Mouse (Mus musculus) lung, postnatal 36 days (tissue): ENCODE data around the gene Atp6v1f.
A peak's percentile ranks its signal among the peaks of the same experiment; 100 is the strongest.

Source experiments
- DNase-seq: peaks from one replicate; pipeline ENCODE4 v3.0.0; 2022; ENCODE audit warnings: mixed read lengths

The Atp6v1f gene

DNA sequence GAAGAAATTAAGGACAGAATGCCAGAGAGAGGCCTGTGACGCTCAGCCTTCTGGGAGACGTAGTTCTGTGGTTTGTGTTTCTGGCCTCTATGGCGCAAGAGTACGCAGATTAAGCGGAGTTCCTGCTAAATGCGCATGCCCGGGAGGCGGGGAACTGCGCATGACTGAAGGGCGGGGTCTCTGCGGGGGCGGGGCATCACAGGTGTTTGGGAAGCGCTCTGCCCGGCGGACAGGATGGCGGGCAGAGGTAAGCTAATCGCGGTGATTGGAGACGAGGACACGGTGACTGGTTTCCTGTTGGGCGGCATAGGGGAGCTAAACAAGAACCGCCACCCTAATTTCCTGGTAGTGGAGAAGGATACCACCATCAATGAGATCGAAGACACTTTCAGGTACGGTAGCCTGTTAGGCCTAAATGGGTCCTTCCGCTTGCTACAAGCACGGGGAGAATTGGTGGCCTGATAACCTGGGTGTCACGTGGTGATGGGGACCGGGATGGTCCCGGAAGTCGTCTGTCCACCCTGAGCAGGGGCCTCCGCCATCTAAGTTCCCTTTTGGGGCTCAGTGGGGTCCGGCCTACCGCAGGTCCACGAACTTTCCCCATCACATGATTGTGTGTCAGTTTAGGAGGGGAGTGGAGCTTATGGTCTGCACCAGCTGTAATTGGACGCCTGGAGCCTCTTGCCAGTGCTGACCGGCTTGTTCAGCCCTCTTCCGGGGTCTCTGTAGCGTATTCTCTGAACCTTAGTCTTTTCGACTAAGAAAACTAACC is at the start of gene Atp6v1f:
TSS of gene Atp6v1f (plus strand) at position 136 of the 772 bp plus-strand sequence.
- peak; percentile 96 for DNase-seq

DNA sequence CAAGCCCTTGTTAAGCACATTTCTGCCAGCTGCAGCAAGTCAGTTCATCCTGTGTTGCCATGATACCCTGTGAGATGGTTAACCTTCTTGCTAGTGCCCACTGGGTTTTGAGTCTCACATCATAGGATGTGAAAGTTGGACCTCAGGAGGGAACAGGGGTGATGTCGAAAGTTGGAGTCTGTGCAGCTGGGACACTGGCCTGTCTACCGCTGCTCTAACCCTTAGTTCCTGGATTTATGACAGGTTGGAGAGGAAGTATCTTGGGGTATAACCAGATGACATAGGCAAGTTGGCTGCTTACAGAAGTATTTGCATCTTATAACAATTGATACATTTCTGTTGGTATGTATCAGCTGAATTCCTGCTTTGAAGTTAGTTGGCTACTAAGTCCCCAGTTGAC is 46.9 kb upstream of the Atp6v1f start:
- no peak for DNase-seq

DNA sequence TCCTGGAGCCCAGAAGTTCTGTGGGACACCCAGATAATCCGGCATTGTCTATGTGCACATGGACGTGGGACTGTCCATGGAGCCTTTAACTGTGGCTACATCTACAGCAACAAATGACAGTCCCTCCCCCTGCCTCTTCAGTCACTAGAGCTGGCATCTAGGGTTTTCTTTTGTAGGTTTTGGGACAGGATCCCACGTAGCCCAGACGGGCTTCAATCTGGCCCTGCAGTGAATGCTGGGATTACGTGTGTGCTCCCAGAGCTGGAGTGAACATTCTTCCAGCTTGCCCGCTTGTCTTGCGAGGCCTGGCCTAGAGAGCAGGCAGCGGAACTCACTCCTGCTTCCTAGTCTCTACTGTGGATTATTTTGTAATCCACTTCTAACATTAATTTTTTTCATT is 42.4 kb upstream of the Atp6v1f start:
- no peak for DNase-seq

DNA sequence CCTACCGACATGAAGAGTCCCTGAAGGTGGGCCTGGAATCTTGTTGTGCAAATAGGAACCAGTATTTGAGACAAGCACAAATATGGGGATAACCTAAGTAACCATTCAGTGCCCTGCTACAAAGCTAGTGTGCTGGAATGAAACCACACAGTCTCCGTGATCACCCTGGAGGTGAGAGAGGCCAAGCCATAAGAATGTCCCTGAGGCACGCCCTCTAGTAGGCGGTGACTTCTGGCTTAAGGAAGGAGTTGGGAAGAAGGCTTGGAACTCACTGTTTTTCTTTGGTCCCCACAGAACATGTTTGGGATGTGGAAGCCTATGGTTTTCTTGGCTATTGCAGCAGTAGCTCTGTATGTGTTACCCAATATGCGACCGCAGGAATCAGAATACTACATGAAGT is 41.2 kb upstream of the Atp6v1f start:
- DNase-seq, result no peak

DNA sequence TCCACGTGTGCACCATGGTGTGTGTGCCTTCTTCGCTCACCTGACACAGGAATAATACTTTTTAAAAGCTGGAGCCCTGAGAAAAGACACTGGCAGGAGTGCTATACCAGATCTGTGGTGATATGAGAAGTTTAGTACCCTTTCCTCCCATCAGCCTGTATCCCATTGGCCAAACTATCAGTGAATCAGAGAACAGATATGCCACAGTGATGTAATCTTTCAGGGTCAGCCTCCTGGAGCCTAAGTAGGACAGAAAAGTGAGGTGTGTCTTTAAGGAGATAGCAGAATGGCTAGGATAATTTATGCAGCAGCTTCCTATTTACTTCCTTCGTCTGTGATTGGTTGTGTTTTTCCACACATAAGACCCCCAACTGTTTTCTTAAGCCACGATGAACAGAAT is 39.3 kb upstream of the Atp6v1f start:
- no peak for DNase-seq

DNA sequence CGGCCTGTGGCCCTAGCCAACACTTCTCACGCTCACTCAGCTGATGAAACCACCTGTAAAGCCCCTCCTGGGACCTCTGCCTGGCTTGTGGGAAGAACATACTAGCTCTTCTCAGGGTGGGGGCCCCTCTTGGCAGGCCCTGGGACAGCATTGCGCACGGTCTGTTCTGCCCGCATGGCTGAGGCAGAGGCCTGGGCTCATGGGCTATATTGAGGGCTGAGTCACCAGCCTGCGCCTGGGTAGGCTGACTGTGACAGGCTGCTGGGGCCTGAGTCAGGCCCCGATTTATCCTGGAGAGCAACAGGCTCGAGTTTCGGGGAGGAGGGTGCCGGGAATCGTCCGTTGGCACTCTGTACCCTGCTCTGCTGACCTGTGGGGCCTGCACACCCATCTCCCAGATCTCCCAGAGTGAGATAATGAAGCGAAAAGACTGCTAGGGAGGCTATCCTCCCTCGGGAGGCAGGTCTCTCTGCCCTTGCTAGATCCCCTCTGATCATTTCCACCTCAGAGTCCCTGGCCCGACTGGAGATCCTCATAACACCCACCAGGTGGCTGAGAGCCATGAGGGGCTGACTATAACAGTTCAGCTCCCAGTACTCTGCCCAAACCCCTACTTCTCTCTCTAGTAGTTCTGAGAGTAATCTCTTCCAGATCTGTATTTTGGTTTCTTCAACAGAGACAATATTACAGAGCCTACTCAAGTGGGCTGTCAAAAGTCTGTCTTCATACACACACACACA is 36.7 kb upstream of the Atp6v1f start:
- no peak for DNase-seq

DNA sequence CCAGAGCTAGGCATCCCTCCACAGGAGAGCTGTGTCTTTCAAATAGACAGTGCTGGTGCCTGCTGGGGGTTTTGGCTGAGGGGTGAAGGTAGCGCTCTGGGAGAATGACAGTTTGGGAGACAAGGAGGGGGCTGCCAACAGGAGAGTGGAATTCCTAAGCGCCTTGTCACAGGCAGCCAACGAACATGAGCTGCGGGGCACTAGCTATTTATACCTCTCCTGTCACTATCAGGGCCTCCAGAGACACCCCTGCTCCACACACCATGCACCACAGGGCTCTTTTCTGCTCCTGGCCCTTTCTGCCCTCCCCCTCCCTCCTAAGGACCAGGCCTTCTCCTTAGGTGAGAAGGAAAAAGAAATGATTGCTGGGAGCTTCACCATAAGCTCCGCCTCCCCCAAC is 36.0 kb upstream of the Atp6v1f start:
- no peak for DNase-seq

DNA sequence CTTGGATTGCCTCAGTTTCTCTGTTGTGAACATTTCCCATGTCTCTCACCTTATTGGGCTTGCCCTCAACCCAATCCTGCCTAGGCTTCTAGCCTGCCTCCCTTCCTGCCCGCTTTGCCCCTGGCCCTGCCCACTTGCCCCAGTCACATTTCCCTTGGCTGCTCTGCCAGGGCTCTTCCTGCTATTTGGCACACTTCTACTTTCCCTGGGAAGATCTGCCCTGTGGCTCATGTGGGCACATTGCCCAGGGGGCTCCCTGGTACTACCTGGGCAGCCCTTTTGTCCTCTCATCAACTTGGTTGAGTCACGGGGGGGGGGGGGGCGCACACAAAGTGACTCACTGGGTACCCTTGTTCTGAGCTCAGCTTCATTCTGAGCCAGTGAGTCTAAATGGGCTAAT is 35.4 kb upstream of the Atp6v1f start:
- no peak for DNase-seq

DNA sequence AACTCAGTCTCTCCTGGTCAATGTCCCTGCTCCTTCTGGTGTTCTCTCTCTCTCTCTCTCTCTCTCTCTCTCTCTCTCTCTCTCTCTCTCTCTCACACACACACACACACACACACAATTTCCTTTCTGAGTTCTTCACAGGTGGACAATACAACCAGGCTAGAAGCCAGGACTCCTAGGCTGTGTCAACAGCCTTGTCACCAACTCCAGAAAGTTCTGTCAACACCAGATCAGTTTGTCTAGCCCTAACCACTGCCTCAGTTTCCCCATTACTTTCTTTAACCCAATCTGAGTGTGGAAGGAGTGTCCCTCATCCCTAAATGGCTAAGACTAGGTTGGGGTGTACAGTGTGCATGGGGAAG is 34.9 kb upstream of the Atp6v1f start:
- DNase-seq, result no peak

DNA sequence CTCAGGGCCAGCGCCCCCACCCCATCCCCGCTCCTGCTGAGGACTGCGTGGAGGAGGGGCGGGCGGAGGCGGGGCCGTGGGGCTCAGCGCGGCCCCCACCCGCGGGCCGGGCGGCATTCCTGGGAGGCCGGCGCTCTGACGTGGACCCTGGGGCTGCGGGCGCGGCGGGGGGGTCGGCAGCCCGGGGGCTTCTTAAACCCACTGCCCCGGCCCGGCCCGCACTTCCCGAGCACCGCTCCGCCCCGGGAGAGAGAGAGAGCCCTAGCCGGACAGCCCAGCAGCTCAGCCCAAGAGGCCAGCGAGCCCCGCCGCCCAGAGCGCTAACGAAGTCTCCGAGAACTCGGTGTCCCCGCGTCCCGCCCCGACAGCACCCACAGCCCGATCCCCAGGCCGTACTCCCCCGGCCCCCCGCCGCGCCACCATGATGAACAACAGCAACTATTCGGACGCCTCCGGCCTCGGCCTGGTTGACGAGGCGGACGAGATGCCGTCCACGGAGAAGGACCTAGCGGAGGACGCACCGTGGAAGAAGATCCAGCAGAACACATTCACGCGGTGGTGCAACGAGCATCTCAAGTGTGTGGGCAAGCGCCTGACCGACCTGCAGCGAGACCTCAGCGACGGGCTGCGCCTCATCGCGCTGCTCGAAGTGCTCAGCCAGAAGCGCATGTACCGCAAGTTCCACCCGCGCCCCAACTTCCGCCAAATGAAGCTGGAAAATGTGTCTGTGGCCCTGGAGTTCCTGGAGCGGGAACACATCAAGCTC is 34.3 kb upstream of the Atp6v1f start, which contains the start of gene Flnc:
TSS of gene Flnc (plus strand) at position 219 of the 766 bp plus-strand sequence.
- DNase-seq, result peak; percentile 11

DNA sequence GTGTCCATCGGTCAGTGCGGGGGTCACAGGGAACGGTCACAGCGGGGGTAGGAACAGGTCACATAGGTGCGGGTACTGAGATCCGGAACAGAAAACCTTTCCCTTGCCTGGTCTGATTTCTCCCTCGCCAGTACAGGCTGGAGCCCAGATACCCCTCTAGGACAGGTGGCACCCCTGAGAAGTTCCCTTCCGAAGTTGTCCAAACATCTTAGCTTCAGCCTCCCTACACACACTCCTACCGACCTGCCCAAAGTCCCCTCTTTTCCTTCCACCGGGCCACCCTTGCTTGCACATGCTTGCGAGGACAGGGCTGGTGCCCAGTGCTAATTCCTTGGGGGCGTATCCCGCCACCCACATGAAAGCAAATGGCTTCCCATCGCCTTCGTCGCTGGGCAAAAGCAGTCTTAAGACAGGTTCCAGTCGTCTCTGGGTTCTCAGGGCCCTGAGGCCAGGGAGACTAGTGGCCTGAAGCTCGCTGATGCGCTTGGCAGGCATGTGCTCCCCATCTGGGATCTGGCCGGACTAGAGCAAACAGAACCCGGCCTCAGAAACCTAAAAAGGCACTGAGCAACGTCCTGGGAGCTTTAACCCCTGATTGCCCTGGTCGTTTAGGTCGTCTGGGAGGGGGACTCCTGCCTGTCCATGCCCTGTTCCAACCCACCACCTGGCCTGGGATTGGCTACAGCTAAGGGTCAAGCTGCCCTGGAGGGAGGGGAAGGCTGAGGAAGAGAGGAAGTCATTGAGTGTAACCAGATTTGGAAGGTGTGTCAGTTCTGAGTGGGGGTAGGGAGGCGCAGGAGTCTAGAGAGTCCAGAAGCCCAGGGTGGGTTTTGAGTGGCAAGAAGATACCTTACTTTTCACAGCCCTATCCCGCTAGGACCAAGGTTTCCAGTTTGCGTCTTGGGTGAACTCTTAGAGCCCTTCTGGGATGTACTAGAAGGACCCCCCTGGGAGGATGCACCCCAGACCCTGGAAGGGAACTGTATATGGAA is 33.4 kb upstream of the Atp6v1f start:
- DNase-seq, result no peak

DNA sequence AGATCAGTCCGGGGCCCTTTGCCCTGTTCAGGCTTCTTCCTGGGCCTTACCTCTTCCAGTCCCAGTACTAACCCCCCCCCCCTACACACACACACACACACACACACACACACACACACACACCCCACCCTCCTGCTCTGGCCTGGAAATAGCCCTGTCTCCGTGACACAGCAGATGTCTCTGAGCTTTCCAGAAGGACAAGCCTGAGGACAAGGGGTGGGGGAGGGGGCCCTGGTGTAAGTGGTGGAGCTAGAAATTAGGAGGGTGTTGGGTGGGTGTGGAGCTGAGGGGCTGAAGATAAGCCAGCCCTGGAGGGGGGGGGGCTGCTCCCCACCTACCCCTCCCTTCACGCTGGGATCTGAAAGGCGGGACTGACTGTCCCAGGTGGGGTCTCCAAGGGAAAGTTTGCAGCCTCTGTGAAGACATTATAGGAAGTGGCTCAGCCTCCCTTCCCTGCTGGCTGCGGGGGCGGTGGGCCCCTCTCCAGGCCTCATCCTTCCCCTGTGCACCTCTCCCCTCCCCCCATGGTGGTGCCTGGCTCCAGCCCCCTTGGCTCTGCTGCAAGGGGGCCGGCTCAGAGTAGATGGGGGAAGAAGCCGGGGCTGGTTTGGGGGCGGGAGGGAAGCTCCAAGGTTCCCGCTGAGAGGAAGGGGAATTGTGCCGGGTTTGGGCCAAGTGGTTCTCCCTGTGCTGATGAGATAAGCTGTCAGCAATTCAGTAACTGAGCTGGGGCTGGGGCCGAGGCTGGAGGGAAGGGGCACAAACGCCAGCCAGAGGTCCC is 32.4 kb upstream of the Atp6v1f start:
- DNase-seq, result no peak

DNA sequence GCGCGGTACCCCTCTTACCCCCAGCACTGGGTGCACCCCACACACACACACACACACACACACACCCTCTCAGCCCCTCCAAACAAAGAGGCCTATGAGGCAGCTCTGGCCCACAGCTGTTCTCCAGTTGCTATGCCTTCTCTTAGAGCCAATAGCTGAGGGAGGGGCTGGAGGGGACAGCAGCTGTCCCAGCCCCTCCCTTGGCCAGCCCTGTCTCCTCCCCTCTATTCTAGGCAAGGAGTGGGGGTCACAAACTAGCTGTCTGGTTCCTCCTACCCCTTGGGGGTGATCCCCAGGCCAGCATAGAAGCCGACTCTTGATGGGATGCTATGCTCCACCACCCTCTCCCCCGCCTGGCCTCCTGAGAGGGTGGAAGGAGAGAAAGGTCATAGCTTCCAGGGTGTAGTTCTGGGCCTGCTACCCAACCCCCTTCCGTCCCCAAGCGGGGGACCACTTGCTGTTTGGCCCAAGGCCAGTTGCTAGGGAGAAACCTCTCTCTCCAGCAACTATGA is 31.5 kb upstream of the Atp6v1f start:
- no peak for DNase-seq

DNA sequence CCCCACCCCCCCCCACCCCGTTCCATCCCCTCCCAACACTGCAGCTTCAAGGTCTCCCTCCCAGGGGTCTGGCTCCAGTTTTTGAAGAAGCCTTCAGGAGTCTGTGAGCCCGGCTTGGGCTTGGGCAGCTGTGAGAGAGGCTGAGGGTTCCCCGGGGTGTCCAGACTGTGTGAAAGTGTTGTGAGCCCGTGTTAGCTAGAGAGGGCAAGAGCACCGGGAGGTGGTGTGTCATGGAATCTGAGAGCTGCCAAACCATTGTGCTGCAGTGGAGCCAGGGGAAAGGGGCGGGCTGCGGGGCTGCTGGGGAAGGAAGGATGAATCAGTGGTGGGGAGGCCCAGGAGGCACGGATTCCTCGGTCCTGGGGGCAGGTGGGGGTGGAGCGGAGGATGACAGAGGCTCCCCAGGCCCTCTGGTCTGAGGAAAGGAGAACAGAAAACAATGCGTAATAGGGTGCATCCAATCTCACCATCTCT is 31.0 kb upstream of the Atp6v1f start:
- peak; percentile 40 for DNase-seq

DNA sequence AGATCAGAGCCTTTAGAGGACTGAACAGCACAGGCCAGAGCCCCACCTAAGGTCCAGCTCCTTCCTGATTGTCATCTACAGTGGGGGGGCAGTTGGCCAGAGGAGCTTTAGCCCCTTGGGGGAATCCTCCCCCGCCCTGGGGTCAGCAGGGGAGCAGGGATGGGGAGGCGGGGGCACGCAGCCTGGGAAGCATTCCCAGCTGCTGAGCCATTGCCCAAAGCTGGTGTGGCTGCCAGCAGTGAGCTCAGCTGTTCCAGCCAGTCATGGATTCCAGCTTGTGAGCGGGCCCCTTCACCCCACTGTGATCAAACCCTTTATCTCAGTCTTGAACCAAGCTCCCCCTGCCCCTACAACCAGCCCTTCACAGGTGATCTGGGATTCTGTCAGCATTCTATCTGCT is 28.3 kb upstream of the Atp6v1f start:
- no peak for DNase-seq

DNA sequence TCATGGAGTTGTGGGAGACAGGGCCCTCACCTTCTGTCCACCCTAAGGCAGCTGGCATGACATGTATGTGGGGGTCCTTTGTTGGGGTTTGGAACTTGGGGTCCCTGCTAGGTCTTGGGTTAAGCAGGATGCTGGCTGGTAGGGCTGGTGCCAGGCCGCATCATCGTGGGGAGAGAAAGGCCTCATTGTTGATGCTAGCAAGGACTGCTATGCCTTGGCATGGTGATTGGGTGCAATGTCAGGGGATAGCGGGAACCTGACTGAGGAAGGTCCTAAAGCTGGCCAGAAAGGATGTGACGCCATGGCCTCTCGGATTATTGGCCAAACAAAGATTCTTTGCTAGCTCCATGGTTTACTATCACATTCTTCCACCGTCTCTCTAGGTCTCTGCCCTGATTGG is 27.7 kb upstream of the Atp6v1f start:
- no peak for DNase-seq

DNA sequence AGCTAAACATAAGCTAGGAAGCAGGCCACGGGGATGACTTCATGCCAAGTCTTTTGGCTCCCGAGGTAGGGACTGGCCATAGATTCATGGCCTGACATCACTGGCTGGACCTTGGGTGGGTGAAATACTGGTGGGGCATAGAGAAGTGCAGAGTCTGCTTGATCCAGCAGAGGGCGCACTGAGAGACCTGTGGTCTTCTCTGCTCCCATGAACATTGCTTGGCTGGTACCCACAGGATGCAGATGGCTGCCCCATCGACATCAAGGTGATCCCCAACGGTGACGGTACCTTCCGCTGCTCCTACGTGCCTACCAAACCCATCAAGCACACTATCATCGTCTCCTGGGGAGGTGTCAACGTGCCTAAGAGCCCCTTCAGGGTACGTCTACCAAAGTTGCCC is 22.7 kb upstream of the Atp6v1f start:
- DNase-seq, result peak; percentile 38

DNA sequence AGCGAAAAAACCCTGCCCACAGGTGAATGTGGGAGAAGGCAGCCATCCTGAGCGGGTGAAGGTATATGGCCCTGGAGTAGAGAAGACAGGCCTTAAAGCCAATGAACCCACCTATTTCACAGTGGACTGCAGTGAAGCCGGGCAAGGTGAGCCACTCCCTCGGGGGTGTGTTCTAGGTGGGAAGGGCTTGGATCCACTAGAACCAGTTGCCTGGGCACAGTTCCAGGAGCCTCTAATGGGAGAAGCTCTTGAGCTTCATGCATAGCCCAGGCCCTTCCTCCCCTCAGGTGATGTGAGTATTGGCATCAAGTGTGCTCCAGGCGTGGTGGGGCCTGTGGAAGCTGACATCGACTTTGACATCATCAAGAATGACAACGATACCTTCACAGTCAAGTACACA is 22.2 kb upstream of the Atp6v1f start:
- peak; percentile 65 for DNase-seq

DNA sequence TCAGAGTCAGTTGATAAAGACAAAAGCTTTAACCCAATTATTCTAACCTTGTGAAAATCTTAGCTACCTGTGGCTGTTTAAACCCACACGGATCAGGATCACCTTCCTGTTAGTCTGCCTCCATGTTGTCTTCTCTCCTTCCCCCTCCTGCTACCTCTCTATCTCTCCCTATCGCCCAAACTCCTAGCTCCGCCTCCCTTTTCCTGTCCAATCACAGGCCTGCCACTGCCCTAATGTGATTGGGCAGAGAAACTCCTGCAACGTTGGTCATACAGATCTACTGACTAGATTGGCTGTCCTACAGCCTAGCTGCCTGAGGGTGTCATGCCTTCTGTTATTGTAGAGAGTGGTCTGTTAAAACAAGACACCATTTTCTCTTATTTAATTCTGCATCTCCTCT is 17.7 kb upstream of the Atp6v1f start:
- no peak for DNase-seq

DNA sequence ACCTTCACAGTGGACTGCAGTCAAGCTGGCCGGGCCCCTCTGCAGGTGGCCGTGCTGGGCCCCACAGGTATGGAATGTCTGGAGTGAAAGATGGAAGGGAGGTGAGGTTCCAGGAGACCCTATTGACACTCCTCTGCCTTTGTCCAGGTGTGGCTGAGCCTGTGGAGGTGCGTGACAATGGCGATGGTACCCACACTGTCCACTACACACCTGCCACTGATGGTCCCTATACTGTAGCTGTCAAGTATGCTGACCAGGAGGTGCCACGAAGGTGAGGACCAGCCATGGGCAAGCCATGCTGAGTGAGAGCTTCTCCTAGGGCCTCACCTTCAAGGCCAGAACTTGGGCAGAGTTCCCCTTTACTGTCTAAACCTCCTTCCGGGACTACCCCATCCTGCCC is 16.9 kb upstream of the Atp6v1f start:
- no peak for DNase-seq

DNA sequence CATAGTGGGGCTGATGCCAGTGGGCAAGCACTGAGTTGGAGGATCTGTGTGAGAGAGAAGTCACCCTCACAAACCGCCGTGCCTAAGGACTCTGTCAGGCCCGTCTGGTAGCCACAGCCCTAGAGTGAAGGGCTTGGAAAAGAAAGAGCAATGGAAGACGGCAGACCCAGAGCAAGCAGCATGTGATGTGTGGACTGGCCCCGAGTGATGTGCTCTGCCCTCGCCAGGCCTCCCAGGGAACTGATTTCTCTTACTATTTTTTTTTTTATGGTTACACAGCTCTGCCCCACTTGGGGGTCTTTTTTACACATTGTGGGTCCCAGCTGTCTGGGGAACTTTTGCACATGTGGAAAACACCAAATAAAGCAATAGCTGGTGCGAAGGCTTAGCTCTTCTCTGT is 6.0 kb upstream of the Atp6v1f start:
- no peak for DNase-seq
